Mouse (Mus musculus): ENCODE data around the gene Cluap1.

DNA sequence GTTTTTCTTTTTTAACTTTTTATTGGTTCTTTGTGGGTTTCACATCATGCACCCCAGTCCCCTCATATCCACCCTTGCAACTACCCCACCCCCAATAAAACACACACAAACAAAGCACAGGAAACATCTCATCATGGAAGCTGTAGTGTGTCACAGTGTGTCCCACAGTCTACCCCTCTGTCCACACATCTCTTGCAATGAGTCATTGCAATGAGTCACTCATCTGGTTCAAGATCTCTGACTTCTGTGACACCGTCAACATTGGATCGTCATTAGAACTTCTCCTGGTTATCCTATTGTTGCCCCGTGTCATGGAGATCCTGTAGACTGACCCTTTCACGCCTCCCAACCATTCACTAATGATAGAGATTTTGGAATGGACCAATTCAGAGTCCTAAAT, 26.1 kb downstream of the Cluap1 start:
- no peak for TF ChIP-seq FLI1 (IDR thresholded peaks at IDR 0.05; ENCODE audit: low read length)
- TF ChIP-seq GATA1 (IDR thresholded peaks at IDR 0.05; ENCODE audit: borderline replicate concordance, low read length): no peak

Data from megakaryocyte, embryonic 14.5 days (primary cell).